Mouse (Mus musculus) MEL (cell line): Measurements from ENCODE around the gene Usp28. TPM values are rescaled to one million over a fixed set of nuclear protein-coding genes. Genes with fewer than 3 reads are reported as not detected.
A peak's percentile ranks its signal among the peaks of the same experiment; 100 is the strongest.

ENCODE experiments used
- DNase-seq: peaks from one replicate; pipeline ENCODE4 v3.0.0; 2011; ENCODE audit warnings: low read depth, low spot score
- H3K27ac ChIP-seq: 2 replicates; pipeline ENCODE4 v1.5.1; 2012; ENCODE audit warnings: low read depth, mild to moderate bottlenecking, control low read depth, low read length, moderate library complexity; ENCODE audit not compliant: control insufficient read depth
- H3K27me3 ChIP-seq, 2 experiments: fragments of 150-350 bp in 1 of 2; sonication (generic) in 1 of 2; 2 replicates each; pipeline ENCODE4 v1.6.1; 2012; ENCODE audit warnings: low read length in 2 of 2, mild to moderate bottlenecking in 2 of 2, improper control_type of control experiment in 1 of 2, moderate library complexity in 1 of 2; ENCODE audit not compliant: insufficient read depth in 2 of 2, control insufficient read depth in 1 of 2
- H3K36me3 ChIP-seq, 2 experiments: 2 replicates each; pipeline ENCODE4 v1.6.1; 2012 to 2014; ENCODE audit warnings: low read length in 2 of 2, improper control_type of control experiment in 1 of 2, inconsistent platforms in 1 of 2, mild to moderate bottlenecking in 1 of 2; ENCODE audit not compliant: insufficient read depth in 2 of 2, control insufficient read depth in 1 of 2
- H3K4me1 ChIP-seq, 2 experiments: fragments of 150-350 bp in 1 of 2; sonication (generic) in 1 of 2; 2 replicates each; pipeline ENCODE4 v1.6.1; 2012; ENCODE audit warnings: low read length in 2 of 2, improper control_type of control experiment in 1 of 2, mild to moderate bottlenecking in 1 of 2; ENCODE audit not compliant: insufficient read depth in 2 of 2, control insufficient read depth in 1 of 2
- H3K4me3 ChIP-seq, 2 experiments: fragments of 150-350 bp in 1 of 2; sonication (generic) in 1 of 2; 2 replicates each; pipeline ENCODE4 v1.5.1; 2012; ENCODE audit warnings: low read depth in 2 of 2, low read length in 2 of 2, mild to moderate bottlenecking in 2 of 2, moderate library complexity in 2 of 2, control low read depth in 1 of 2, improper control_type of control experiment in 1 of 2; ENCODE audit not compliant: control insufficient read depth in 1 of 2, insufficient read depth in 1 of 2
- H3K79me2 ChIP-seq: 2 replicates; pipeline ENCODE4 v1.6.1; 2012; ENCODE audit warnings: mild to moderate bottlenecking, low read length, moderate library complexity; ENCODE audit not compliant: control insufficient read depth, poor library complexity, insufficient read depth
- H3K9ac ChIP-seq: 2 replicates; pipeline ENCODE4 v1.6.1; 2012; ENCODE audit warnings: low read depth, mild to moderate bottlenecking, control low read depth, low read length, moderate library complexity; ENCODE audit not compliant: control insufficient read depth, poor library complexity, severe bottlenecking
- H3K9me3 ChIP-seq: fragments of 150-350 bp; sonication (generic); replicated peaks from 2 replicates; pipeline ENCODE4 v1.6.1; 2012; ENCODE audit warnings: mild to moderate bottlenecking, low read length, improper control_type of control experiment, moderate library complexity; ENCODE audit not compliant: insufficient read depth
- CTCF ChIP-seq, 3 experiments: IDR thresholded peaks in 2 of 3; conservative IDR thresholded peaks in 1 of 3; 2 replicates each; pipeline ENCODE4 v1.5.1; 2011 to 2012; ENCODE audit warnings: low read length in 3 of 3, low read depth in 2 of 3, mild to moderate bottlenecking in 2 of 3, improper control_type of control experiment in 1 of 3, inconsistent platforms in 1 of 3, mixed read lengths in 1 of 3, moderate library complexity in 1 of 3; ENCODE audit not compliant: control insufficient read depth in 1 of 3, insufficient read depth in 1 of 3, poor library complexity in 1 of 3, severe bottlenecking in 1 of 3
- E2F4 ChIP-seq: IDR thresholded peaks from 2 replicates; pipeline ENCODE4 v1.6.1; 2011; ENCODE audit warnings: low read depth, low read length, improper control_type of control experiment, borderline replicate concordance
- ELF1 ChIP-seq: IDR thresholded peaks from 2 replicates; pipeline ENCODE4 v1.6.1; 2014; ENCODE audit warnings: low read depth, mild to moderate bottlenecking, inconsistent platforms, low read length, improper control_type of control experiment, moderate library complexity
- EP300 ChIP-seq, 2 experiments: IDR thresholded peaks; 2 replicates each; pipeline ENCODE4 v1.6.1; 2011; ENCODE audit warnings: improper control_type of control experiment in 2 of 2, low read length in 2 of 2, low read depth in 1 of 2, mild to moderate bottlenecking in 1 of 2
- ETS1 ChIP-seq: IDR thresholded peaks from 2 replicates; pipeline ENCODE4 v1.6.1; 2012; ENCODE audit warnings: low read depth, mild to moderate bottlenecking, inconsistent platforms, low read length, improper control_type of control experiment, moderate library complexity
- GABPA ChIP-seq: IDR thresholded peaks from 2 replicates; pipeline ENCODE4 v1.6.1; 2012; ENCODE audit warnings: low read depth, mild to moderate bottlenecking, inconsistent platforms, low read length, improper control_type of control experiment, moderate library complexity
- GATA1 ChIP-seq: IDR thresholded peaks from 2 replicates; pipeline ENCODE4 v1.6.1; 2011; ENCODE audit warnings: low read depth, low read length, improper control_type of control experiment
- HCFC1 ChIP-seq: IDR thresholded peaks from 2 replicates; pipeline ENCODE4 v1.6.1; 2012; ENCODE audit warnings: low read depth, mild to moderate bottlenecking, inconsistent platforms, low read length, improper control_type of control experiment, moderate library complexity
- MAFK ChIP-seq: IDR thresholded peaks from 2 replicates; pipeline ENCODE4 v1.6.1; 2011; ENCODE audit warnings: low read depth, mild to moderate bottlenecking, low read length, improper control_type of control experiment, borderline replicate concordance
- MYB ChIP-seq: IDR thresholded peaks from 2 replicates; pipeline ENCODE4 v1.6.1; 2011; ENCODE audit warnings: mild to moderate bottlenecking, low read depth, low read length, improper control_type of control experiment
- MYC ChIP-seq: IDR thresholded peaks from 2 replicates; pipeline ENCODE4 v1.6.1; 2011; ENCODE audit warnings: low read depth, mild to moderate bottlenecking, low read length, improper control_type of control experiment, moderate library complexity
- NELFE ChIP-seq: IDR thresholded peaks from 2 replicates; pipeline ENCODE4 v1.6.1; 2011; ENCODE audit warnings: low read depth, low read length, improper control_type of control experiment
- NRF1 ChIP-seq: IDR thresholded peaks from 2 replicates; pipeline ENCODE4 v1.6.1; 2014; ENCODE audit warnings: low read depth, mild to moderate bottlenecking, inconsistent platforms, low read length, improper control_type of control experiment, moderate library complexity; ENCODE audit not compliant: poor library complexity, insufficient read depth, severe bottlenecking
- RAD21 ChIP-seq: IDR thresholded peaks from 2 replicates; pipeline ENCODE4 v1.6.1; 2011; ENCODE audit warnings: mild to moderate bottlenecking, low read depth, low read length, improper control_type of control experiment
- SMC3 ChIP-seq: IDR thresholded peaks from 2 replicates; pipeline ENCODE4 v1.6.1; 2011; ENCODE audit warnings: low read depth, low read length, improper control_type of control experiment
- TAL1 ChIP-seq: IDR thresholded peaks from 2 replicates; pipeline ENCODE4 v1.6.1; 2012; ENCODE audit warnings: mild to moderate bottlenecking, inconsistent platforms, low read length, moderate library complexity, mixed read lengths
- TBP ChIP-seq: IDR thresholded peaks from 2 replicates; pipeline ENCODE4 v1.8.0; 2011; ENCODE audit warnings: low read depth, low read length, improper control_type of control experiment
- TCF12 ChIP-seq: IDR thresholded peaks from 2 replicates; pipeline ENCODE4 v1.6.1; 2014; ENCODE audit warnings: low read depth, mild to moderate bottlenecking, inconsistent platforms, low read length, improper control_type of control experiment, moderate library complexity
- UBTF ChIP-seq: IDR thresholded peaks from 2 replicates; pipeline ENCODE4 v1.6.1; 2012; ENCODE audit warnings: low read depth, mild to moderate bottlenecking, inconsistent platforms, low read length, improper control_type of control experiment, moderate library complexity, borderline replicate concordance; ENCODE audit not compliant: insufficient read depth
- ZC3H11A ChIP-seq: IDR thresholded peaks from 2 replicates; pipeline ENCODE4 v1.6.1; 2012; ENCODE audit warnings: low read depth, mild to moderate bottlenecking, inconsistent platforms, low read length, improper control_type of control experiment
- ZKSCAN1 ChIP-seq: IDR thresholded peaks from 2 replicates; pipeline ENCODE4 v1.6.1; 2012; ENCODE audit warnings: low read depth, mild to moderate bottlenecking, inconsistent platforms, low read length, improper control_type of control experiment, moderate library complexity
- ZMIZ1 ChIP-seq: IDR thresholded peaks from 2 replicates; pipeline ENCODE4 v1.6.1; 2012; ENCODE audit warnings: low read depth, mild to moderate bottlenecking, inconsistent platforms, low read length, improper control_type of control experiment, moderate library complexity
- ZNF384 ChIP-seq: IDR thresholded peaks from 2 replicates; pipeline ENCODE4 v1.6.1; 2012; ENCODE audit warnings: low read depth, mild to moderate bottlenecking, inconsistent platforms, low read length, improper control_type of control experiment
- polyA plus RNA-seq, 2 experiments: library from polyadenylated mRNA; stranded (reverse) in 1 of 2; unstranded in 1 of 2; fragments of >175 nt in 1 of 2; fragments of >200 nt in 1 of 2; gene quantifications; 2 replicates each; pipeline versions ENCODE4 v1.2.1 to v1.2.4; 2012; ENCODE audit warnings: low replicate concordance in 2 of 2, low read depth in 1 of 2; ENCODE audit not compliant: insufficient read length in 2 of 2, insufficient read depth in 1 of 2, missing spikeins in 1 of 2
- total RNA-seq: library from RNA; depleted of rRNA; stranded (reverse); fragments of 300-350 nt; gene quantifications from 2 replicates; pipeline ENCODE4 v1.2.3, GENCODE M21; 2012; rRNA removed

The Usp28 gene
- total and polyA plus RNA-seq, 3 experiments = 5.2 to 14.2 TPM; not detected in 1

GRCm38 (mm10) chr9:49081561-49081960, 96.4 kb downstream of the Usp28 start:
- DNase-seq = peak; percentile 71
- Histone ChIP-seq H3K9me3 (no peaks in the 10 kb centered on the region), H3K79me2 (no peaks in the 10 kb centered on the region), H3K27ac (no peak overlapping the region), H3K4me3 (no peak overlapping the region), H3K4me1 (no peaks in the 10 kb centered on the region), H3K27me3 (no peaks in the 10 kb centered on the region), H3K9ac (no peak overlapping the region), H3K36me3 (peaks cover 0 to 1% of the 10 kb centered on the region in 2 experiments; a peak in 1 of 4 replicates)
- no peak for TF ChIP-seq UBTF
- TF ChIP-seq ZC3H11A = peak; percentile 53
- TF ChIP-seq MYC = no peak
- peak; percentile 78 for TF ChIP-seq SMC3
- TF ChIP-seq CTCF (IDR thresholded peaks at IDR 0.05 in 2 of 3, conservative IDR thresholded peaks at IDR 0.05 in 1 of 3; ENCODE audit: control insufficient read depth in 1 of 3, insufficient read depth in 1 of 3, low read depth in 2 of 3, low read length in 3 of 3, poor library complexity in 1 of 3, severe bottlenecking in 1 of 3) = peak; percentile 63 to 82 (median 79)
- TF ChIP-seq RAD21 = peak; percentile 73

GRCm38 (mm10) chr9:49087317-49087716, 102.1 kb downstream of the Usp28 start:
- DNase-seq = no peak
- no peak overlapping the region for H3K4me3 ChIP-seq
- H3K9ac ChIP-seq = no peak overlapping the region
- H3K36me3 ChIP-seq = no peaks in the 10 kb centered on the region
- H3K27ac ChIP-seq = no peak overlapping the region
- H3K9me3 ChIP-seq = no peaks in the 10 kb centered on the region
- no peaks in the 10 kb centered on the region for H3K27me3 ChIP-seq
- no peaks in the 10 kb centered on the region for H3K4me1 ChIP-seq
- TF ChIP-seq NELFE = no peak
- TF ChIP-seq EP300 (IDR thresholded peaks at IDR 0.05; ENCODE audit: low read depth in 1 of 2, low read length in 2 of 2) = no peak
- TF ChIP-seq GATA1 = no peak
- no peak for TF ChIP-seq ELF1
- no peak for TF ChIP-seq MYC
- TF ChIP-seq TBP = no peak
- TF ChIP-seq TAL1 = no peak
- TF ChIP-seq RAD21 = no peak
- TF ChIP-seq MAFK = no peak
- no peak for TF ChIP-seq ZKSCAN1
- no peak for TF ChIP-seq HCFC1
- TF ChIP-seq E2F4 = no peak
- TF ChIP-seq MYB = no peak
- TF ChIP-seq TCF12 = no peak
- TF ChIP-seq ZMIZ1 = no peak
- no peak for TF ChIP-seq ZNF384
- TF ChIP-seq NRF1 = no peak
- TF ChIP-seq ETS1 = no peak
- TF ChIP-seq GABPA = no peak
- H3K79me2 ChIP-seq = no peaks in the 10 kb centered on the region

Other genes with a start within 250 kb of the Usp28 start
- 0.04 and 0.07 TPM in 2 replicates for gene Zbtb16, start 149.2 kb upstream of the Usp28 start, total RNA-seq
- gene Zbtb16, start 149.2 kb upstream of the Usp28 start, polyA plus RNA-seq = under 1 TPM in 1 of 2 experiments, not detected in 1; 0.72 TPM
- gene Htr3a, start 74.3 kb upstream of the Usp28 start, total RNA-seq = not detected in 2 replicates
- not detected for gene Htr3a, start 74.3 kb upstream of the Usp28 start, polyA plus RNA-seq
- gene Htr3b, start 20.4 kb upstream of the Usp28 start, total RNA-seq = not detected in 2 replicates
- gene Htr3b, start 20.4 kb upstream of the Usp28 start, polyA plus RNA-seq = not detected
- 26.5 and 28.8 TPM in 2 replicates for gene Zw10, start 70.2 kb downstream of the Usp28 start, total RNA-seq
- 10 to 100 TPM in 1 of 2 experiments, not detected in 1; 31.0 TPM for gene Zw10, start 70.2 kb downstream of the Usp28 start, polyA plus RNA-seq
- not detected in 2 replicates for gene Tmprss5, start 95.9 kb downstream of the Usp28 start, total RNA-seq
- not detected for gene Tmprss5, start 95.9 kb downstream of the Usp28 start, polyA plus RNA-seq